Mouse (Mus musculus) spleen, adult 2 months (tissue): ENCODE data around the gene Nfkb2.

ENCODE experiments used
- CTCF ChIP-seq: fragments of 200-500 bp; IDR thresholded peaks from 2 replicates; pipeline ENCODE4 v1.5.1; 2011; ENCODE audit warnings: mild to moderate bottlenecking, inconsistent platforms; ENCODE audit not compliant: insufficient read depth, insufficient read length, insufficient replicate concordance; ENCODE audit errors: extremely low read depth
- POLR2A ChIP-seq: fragments of 200-500 bp; IDR thresholded peaks from 2 replicates; pipeline ENCODE4 v1.6.1; 2011; ENCODE audit warnings: low read depth, low read length, inconsistent platforms

GRCm38 (mm10) chr19:46332721-46333339 lies 28.7 kb downstream of the Nfkb2 start:
- no peak for TF ChIP-seq CTCF
- no peak for TF ChIP-seq POLR2A
